Mouse (Mus musculus) liver, postnatal 0 days (tissue): ENCODE measurements around the gene Clgn. TPM values are rescaled to one million over a fixed set of nuclear protein-coding genes. Genes with fewer than 3 reads are reported as not detected.
A peak's percentile ranks its signal among the peaks of the same experiment; 100 is the strongest.

Experiments
- ATAC-seq: fragments of 200-750 bp; cut with Nextera tagmentation; 2 replicates; pipeline ENCODE4 v1.8.0; 2017; ENCODE audit warnings: mild to moderate bottlenecking, moderate library complexity
- DNase-seq: peaks from one replicate; pipeline ENCODE4 v3.0.0-alpha.2; 2016
- H3K27ac ChIP-seq: fragments of 300-500 bp; sonication (generic); 2 replicates; pipeline ENCODE4 v1.5.1; 2014; ENCODE audit warnings: antibody characterized with exemption, moderate library complexity, mild to moderate bottlenecking, low read depth
- H3K27me3 ChIP-seq: fragments of 300-500 bp; sonication (generic); 2 replicates; pipeline ENCODE4 v1.6.1; 2014; ENCODE audit warnings: low read length, control low read depth, mixed read lengths; ENCODE audit not compliant: insufficient read depth
- H3K36me3 ChIP-seq: fragments of 300-500 bp; sonication (generic); replicated peaks from 2 replicates; pipeline ENCODE4 v1.6.1; 2014; ENCODE audit warnings: mild to moderate bottlenecking, control low read depth, low read length, moderate library complexity, mixed read lengths; ENCODE audit not compliant: insufficient read depth
- H3K4me1 ChIP-seq: fragments of 300-500 bp; sonication (generic); 2 replicates; pipeline ENCODE4 v1.6.1; 2014; ENCODE audit warnings: antibody characterized with exemption, mild to moderate bottlenecking, control low read depth; ENCODE audit not compliant: insufficient read depth
- H3K4me2 ChIP-seq: fragments of 300-500 bp; sonication (generic); 2 replicates; pipeline ENCODE4 v1.6.1; 2014; ENCODE audit warnings: low read depth, mild to moderate bottlenecking, low read length, moderate library complexity, mixed read lengths
- H3K4me3 ChIP-seq: fragments of 300-500 bp; sonication (generic); 2 replicates; pipeline ENCODE4 v1.5.1; 2014; ENCODE audit warnings: low read depth, low read length
- H3K9ac ChIP-seq: fragments of 300-500 bp; sonication (generic); replicated peaks from 2 replicates; pipeline ENCODE4 v1.6.1; 2014; ENCODE audit warnings: mild to moderate bottlenecking, moderate library complexity
- H3K9me3 ChIP-seq: fragments of 300-500 bp; sonication (generic); 2 replicates; pipeline ENCODE4 v1.6.1; 2016; ENCODE audit warnings: mild to moderate bottlenecking, control low read depth, low read length, mixed read lengths
- CTCF ChIP-seq: sonication (generic); IDR thresholded peaks from 2 replicates; pipeline ENCODE4 v1.5.1; 2016; ENCODE audit warnings: antibody characterized with exemption, low read depth
- EP300 ChIP-seq: IDR thresholded peaks from 2 replicates; pipeline ENCODE4 v1.6.1; 2016; ENCODE audit warnings: antibody characterized with exemption, low read depth, mild to moderate bottlenecking
- WGBS: fragments of 180-500 bp; shearing (Covaris S2); extraction: QIAGEN DNeasy Blood & Tissue Kit; methylation state at CpG from one replicate; pipeline ENCODE4 v1.1.7; 2014; ENCODE audit not compliant: insufficient replicate concordance; 5-methylcytosine and 5-hydroxymethylcytosine counted together
- polyA plus RNA-seq: library from polyadenylated mRNA; unstranded; fragments of >200 nt; fragmentation: Nextera tagmentation; extraction: Ambion mirVana; gene quantifications from 2 replicates; pipeline ENCODE4 v1.2.1, GENCODE M21; 2015

Clgn gene
- polyA plus RNA-seq, 1 experiment from 2014 or later = 0.12 TPM

GRCm38 (mm10) chr8:83377231-83377630 is 12.4 kb upstream of the Clgn start:
- no peak for DNase-seq
- Histone ChIP-seq H3K9me3 (no peaks in the 10 kb centered on the region), H3K36me3 (no peaks in the 10 kb centered on the region), H3K4me3 (no peak overlapping the region), H3K4me2 (no peak overlapping the region), H3K9ac (no peak overlapping the region), H3K4me1 (no peaks in the 10 kb centered on the region), H3K27me3 (no peaks in the 10 kb centered on the region), H3K27ac (no peak overlapping the region)
- TF ChIP-seq CTCF (no peak), EP300 (no peak)
- ATAC-seq = no peak

- TF ChIP-seq CTCF (no peak), EP300 (no peak)
- ATAC-seq (no peak), DNase-seq (no peak)
- Histone ChIP-seq H3K9me3 (no peaks in the 10 kb centered on the region), H3K4me3 (no peak overlapping the region), H3K4me2 (no peak overlapping the region), H3K27ac (no peak overlapping the region), H3K36me3 (no peaks in the 10 kb centered on the region), H3K4me1 (no peaks in the 10 kb centered on the region), H3K27me3 (no peaks in the 10 kb centered on the region), H3K9ac (no peak overlapping the region)
- 46% methylated on average over 4 of the region's 4 CpGs for WGBS
Measured at GRCm38 (mm10) chr8:83380141-83380540, 9.5 kb upstream of the Clgn start.

GRCm38 (mm10) chr8:83381016-83381415 is 8.7 kb upstream of the Clgn start:
- 70% methylated on average over 2 of the region's 2 CpGs for WGBS
- Histone ChIP-seq H3K9ac (no peak overlapping the region), H3K36me3 (no peaks in the 10 kb centered on the region), H3K4me1 (no peaks in the 10 kb centered on the region), H3K4me2 (no peak overlapping the region), H3K27ac (no peak overlapping the region), H3K4me3 (no peak overlapping the region), H3K27me3 (no peaks in the 10 kb centered on the region), H3K9me3 (no peaks in the 10 kb centered on the region)
- TF ChIP-seq EP300 (no peak), CTCF (no peak)
- ATAC-seq (no peak), DNase-seq (no peak)

GRCm38 (mm10) chr8:83382850-83383249 is 6.8 kb upstream of the Clgn start:
- Histone ChIP-seq H3K9me3 (no peaks in the 10 kb centered on the region), H3K9ac (no peak overlapping the region), H3K4me3 (no peak overlapping the region), H3K4me1 (no peaks in the 10 kb centered on the region), H3K27me3 (no peaks in the 10 kb centered on the region), H3K36me3 (no peaks in the 10 kb centered on the region), H3K4me2 (no peak overlapping the region), H3K27ac (no peak overlapping the region)
- ATAC-seq (no peak), DNase-seq (no peak)
- 25% methylated on average over 2 of the region's 2 CpGs for WGBS
- TF ChIP-seq CTCF (no peak), EP300 (no peak)

- Histone ChIP-seq H3K27ac (no peak overlapping the region), H3K9me3 (no peaks in the 10 kb centered on the region), H3K27me3 (peaks cover 21% of the 10 kb centered on the region), H3K36me3 (no peaks in the 10 kb centered on the region), H3K4me1 (peaks cover 6% of the 10 kb centered on the region; the same call in 1 of the 2 replicates), H3K4me3 (peak overlapping the region; percentile 33), H3K9ac (no peak overlapping the region), H3K4me2 (peak overlapping the region; percentile 54)
- no peak for TF ChIP-seq EP300
- TF ChIP-seq CTCF = no peak
- DNase-seq = no peak
- ATAC-seq = no peak
- WGBS = 14% methylated on average over 14 of the region's 14 CpGs
Measured at GRCm38 (mm10) chr8:83390006-83390701, 487 bp downstream of the Clgn start.

- Histone ChIP-seq H3K4me2 (no peak overlapping the region), H3K4me3 (no peak overlapping the region), H3K9ac (no peak overlapping the region), H3K36me3 (no peaks in the 10 kb centered on the region), H3K4me1 (peaks cover 6% of the 10 kb centered on the region; the same call in 1 of the 2 replicates), H3K27me3 (peaks cover 21% of the 10 kb centered on the region), H3K9me3 (no peaks in the 10 kb centered on the region), H3K27ac (no peak overlapping the region)
- DNase-seq = no peak
- ATAC-seq = no peak
- 73% methylated on average over 1 of the region's 1 CpGs for WGBS
- TF ChIP-seq EP300 (no peak), CTCF (no peak)
Measured at GRCm38 (mm10) chr8:83392521-83392920, 2.9 kb downstream of the Clgn start.
